Mouse (Mus musculus): ENCODE results near the gene Tubb5.

Gene Tubb5

GRCm38 (mm10) chr17:35792837-35793236 lies 45.3 kb downstream of the Tubb5 start:
- no peak for DNase-seq

GRCm38 (mm10) chr17:35790933-35791332 lies 47.2 kb downstream of the Tubb5 start:
- no peak for DNase-seq

- no peak for DNase-seq
Measured at GRCm38 (mm10) chr17:35788025-35788424, 50.1 kb downstream of the Tubb5 start.

GRCm38 (mm10) chr17:35787493-35787892 lies 50.6 kb downstream of the Tubb5 start:
- no peak for DNase-seq

GRCm38 (mm10) chr17:35785140-35785539 lies 53.0 kb downstream of the Tubb5 start:
- DNase-seq: no peak

- DNase-seq: peak; percentile 42 to 58
Measured at GRCm38 (mm10) chr17:35783944-35784343, 54.2 kb downstream of the Tubb5 start.
